Mouse (Mus musculus) kidney, adult 2 months (tissue): ENCODE data around the gene Kcnc2. TPM values are rescaled to one million over a fixed set of nuclear protein-coding genes. Genes with fewer than 3 reads are reported as not detected.

Experiments
- DNase-seq: peaks from one replicate; pipeline ENCODE4 v3.0.0; 2021
- H3K27ac ChIP-seq: fragments of 200-500 bp; 2 replicates; pipeline ENCODE4 v1.5.1; 2012; ENCODE audit warnings: low read depth, low read length, control low read depth, inconsistent platforms; ENCODE audit not compliant: insufficient read depth
- H3K27me3 ChIP-seq: fragments of 200-500 bp; replicated peaks from 2 replicates; pipeline ENCODE4 v1.6.1; 2012; ENCODE audit warnings: mild to moderate bottlenecking, moderate library complexity, low read length, inconsistent platforms; ENCODE audit not compliant: control insufficient read depth, insufficient read depth
- H3K36me3 ChIP-seq: fragments of 200-500 bp; 2 replicates; pipeline ENCODE4 v1.6.1; 2012; ENCODE audit warnings: mild to moderate bottlenecking, moderate library complexity, low read length, inconsistent platforms; ENCODE audit not compliant: control insufficient read depth, insufficient read depth
- H3K4me1 ChIP-seq: fragments of 200-500 bp; 2 replicates; pipeline ENCODE4 v1.6.1; 2011; ENCODE audit warnings: low read length; ENCODE audit not compliant: control insufficient read depth, insufficient read depth
- H3K4me3 ChIP-seq: fragments of 200-500 bp; 2 replicates; pipeline ENCODE4 v1.5.1; 2011; ENCODE audit warnings: mild to moderate bottlenecking, low read depth, low read length, control low read depth; ENCODE audit not compliant: insufficient read depth
- CTCF ChIP-seq: fragments of 200-500 bp; conservative IDR thresholded peaks from 2 replicates; pipeline ENCODE4 v1.5.1; 2011; ENCODE audit warnings: low read depth, mild to moderate bottlenecking, control low read depth, low read length, moderate library complexity, mixed read lengths; ENCODE audit not compliant: insufficient read depth, insufficient read length
- POLR2A ChIP-seq: fragments of 200-500 bp; IDR thresholded peaks from one replicate; pipeline ENCODE4 v1.6.1; 2011; ENCODE audit warnings: low read depth, low read length, control low read depth
- WGBS: fragments of 180-500 bp; shearing (Covaris S2); methylation state at CpG from one replicate; pipeline ENCODE4 v1.1.7; 2018; 5-methylcytosine and 5-hydroxymethylcytosine counted together
- polyA plus RNA-seq: library from polyadenylated mRNA; depleted of rRNA; stranded (reverse); fragments of >200 nt; gene quantifications from 2 replicates; pipeline ENCODE4 v1.2.3, GENCODE M21; 2012

Kcnc2 gene
- polyA plus RNA-seq, 1 experiment = 1.4 TPM

DNA sequence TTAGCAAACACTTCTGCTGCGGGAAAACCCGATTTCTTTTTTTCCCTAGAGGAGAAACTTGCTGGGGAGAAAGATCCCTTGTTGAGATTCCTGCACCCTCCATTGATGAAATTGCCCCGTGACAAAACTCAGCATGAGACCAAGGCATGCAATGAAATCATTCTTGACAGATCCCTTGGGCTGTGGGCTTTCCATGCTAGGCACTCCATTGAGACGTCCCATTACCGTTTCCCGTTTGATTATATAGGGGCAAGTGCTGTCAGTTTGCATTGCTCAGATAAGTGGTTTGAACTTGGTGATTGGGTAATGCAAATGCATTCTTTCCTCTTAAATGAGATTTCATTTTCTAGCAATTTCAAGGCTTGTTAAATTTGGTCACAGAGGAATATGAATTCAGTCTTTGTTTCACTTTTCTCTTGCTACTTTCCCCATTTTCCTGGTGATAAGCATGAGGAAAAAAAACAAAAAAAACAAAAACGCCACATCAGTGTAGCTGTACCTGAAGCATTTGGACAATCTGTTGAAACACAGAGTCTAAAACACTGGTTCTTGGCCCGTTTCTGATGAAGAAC is 123.6 kb downstream of the Kcnc2 start:
- WGBS = 83% methylated on average over 8 of the region's 8 CpGs
- Histone ChIP-seq H3K27me3 (no peaks in the 10 kb centered on the region), H3K27ac (no peak overlapping the region), H3K4me1 (no peaks in the 10 kb centered on the region), H3K4me3 (no peak overlapping the region), H3K36me3 (no peaks in the 10 kb centered on the region)
- DNase-seq = no peak
- TF ChIP-seq CTCF = no peak
- TF ChIP-seq POLR2A = no peak

DNA sequence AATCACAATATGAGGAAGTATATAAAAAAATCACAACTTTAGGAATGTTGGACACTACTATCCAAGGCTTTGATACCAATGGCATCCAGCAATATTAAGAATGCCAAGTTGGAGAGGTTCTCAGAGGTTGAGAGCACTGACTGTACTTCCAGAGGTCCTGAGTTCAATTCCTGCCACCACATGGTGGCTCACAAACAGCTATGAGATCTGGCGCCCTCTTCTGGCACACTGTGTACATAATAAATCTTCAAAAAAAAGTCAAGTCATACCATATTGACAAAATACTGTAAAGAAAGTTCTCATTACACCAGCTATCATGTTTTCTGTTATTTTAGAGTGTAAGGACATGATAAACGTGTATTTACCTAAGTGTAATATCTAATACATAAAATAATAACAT is 126.3 kb downstream of the Kcnc2 start:
- Histone ChIP-seq H3K4me3 (no peak overlapping the region), H3K36me3 (no peaks in the 10 kb centered on the region), H3K27ac (no peak overlapping the region), H3K27me3 (no peaks in the 10 kb centered on the region), H3K4me1 (no peaks in the 10 kb centered on the region)
- 0 out of 2 replicates have a peak, but pooled peaks have one; percentile 17 for TF ChIP-seq CTCF
- TF ChIP-seq POLR2A = no peak
- WGBS = 45% methylated on average over 2 of the region's 2 CpGs
- peak; percentile 5 for DNase-seq

DNA sequence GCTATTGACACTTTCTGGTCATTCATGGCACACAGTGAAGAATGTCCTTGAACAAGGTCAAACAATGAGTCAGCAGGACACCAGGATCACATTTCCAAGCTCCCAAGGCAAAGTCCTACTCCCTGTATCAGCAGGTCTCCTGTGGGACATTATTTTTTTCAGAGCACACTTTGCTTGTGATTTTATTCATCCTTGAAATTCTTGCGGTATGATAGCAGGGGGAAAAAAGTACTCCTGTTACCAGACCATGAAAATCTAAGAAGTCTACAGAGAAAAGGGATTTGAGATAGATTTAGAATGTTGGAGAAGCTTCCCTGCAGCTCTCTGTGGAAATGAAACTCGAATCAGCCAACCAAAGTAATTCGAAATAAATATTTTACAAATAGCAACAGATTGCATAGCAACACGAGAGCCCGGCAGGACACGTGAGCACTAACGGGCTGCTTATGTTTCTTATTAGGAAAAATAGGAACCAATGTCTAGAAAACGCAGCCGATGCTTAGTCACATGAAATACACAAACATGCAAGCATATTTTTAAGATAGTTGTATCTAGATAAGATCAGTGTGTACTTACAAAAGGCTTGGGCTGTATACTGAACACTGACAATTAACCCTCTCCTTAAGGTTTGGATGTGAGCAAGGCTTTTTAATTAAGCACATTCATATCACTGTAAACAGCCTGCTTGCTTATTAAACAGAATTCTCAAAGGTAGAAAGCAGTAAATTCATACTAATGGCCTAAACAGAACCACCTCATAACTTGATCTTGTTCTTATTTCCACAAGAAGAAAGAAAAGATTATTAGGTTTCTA is 129.9 kb downstream of the Kcnc2 start:
- H3K4me3 ChIP-seq = no peak overlapping the region
- no peaks in the 10 kb centered on the region for H3K27me3 ChIP-seq
- H3K36me3 ChIP-seq = no peaks in the 10 kb centered on the region
- peak; percentile 14 for DNase-seq
- no peak overlapping the region for H3K27ac ChIP-seq
- no peaks in the 10 kb centered on the region for H3K4me1 ChIP-seq
- no peak for TF ChIP-seq POLR2A
- TF ChIP-seq CTCF = no peak
- WGBS = 52% methylated on average over 9 of the region's 9 CpGs

DNA sequence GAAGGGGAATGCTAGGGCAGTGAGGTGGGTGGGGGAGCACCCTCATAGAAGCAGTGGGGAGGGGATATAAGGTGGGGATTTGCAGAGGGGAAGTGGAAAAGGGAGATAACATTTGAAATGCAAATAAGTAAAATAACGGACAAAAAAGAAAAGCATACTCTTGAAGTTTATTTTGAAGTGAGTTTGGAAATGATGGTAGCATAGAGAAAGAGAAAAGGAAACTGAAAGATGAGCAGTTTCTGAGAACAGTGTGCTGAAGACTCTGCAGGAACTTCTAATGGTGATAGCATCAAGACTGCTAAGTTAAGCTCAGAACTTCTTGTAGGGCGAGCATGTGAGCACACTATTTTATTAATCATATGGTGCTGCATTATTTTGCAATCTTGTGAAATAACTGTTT is 138.6 kb downstream of the Kcnc2 start:
- Histone ChIP-seq H3K27ac (no peak overlapping the region), H3K4me1 (no peaks in the 10 kb centered on the region), H3K27me3 (no peaks in the 10 kb centered on the region), H3K4me3 (no peak overlapping the region), H3K36me3 (no peaks in the 10 kb centered on the region)
- TF ChIP-seq CTCF = no peak
- TF ChIP-seq POLR2A = no peak
- no peak for DNase-seq
- 80% methylated on average over 2 of the region's 2 CpGs for WGBS

DNA sequence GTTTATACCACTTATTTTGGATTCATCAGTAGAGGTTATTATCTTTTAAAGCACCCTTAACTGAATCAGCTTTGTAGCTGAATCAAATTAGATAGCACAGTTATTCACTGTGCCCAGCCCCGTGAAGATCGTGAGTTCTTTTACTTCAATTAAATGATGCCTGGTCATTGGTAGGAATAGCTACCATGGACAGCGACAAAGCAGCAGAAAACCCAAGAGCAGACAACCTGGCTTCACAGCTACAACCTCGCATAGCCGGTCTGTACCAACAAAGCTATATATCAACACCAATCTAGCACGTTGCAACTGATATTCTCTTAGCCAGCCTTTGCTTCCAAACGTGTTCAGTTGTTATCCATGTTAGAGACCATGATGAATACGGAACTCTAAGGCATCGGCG is 152.4 kb downstream of the Kcnc2 start:
- 44% methylated on average over 10 of the region's 10 CpGs for WGBS
- DNase-seq = peak; percentile 2
- H3K27me3 ChIP-seq = no peaks in the 10 kb centered on the region

DNA sequence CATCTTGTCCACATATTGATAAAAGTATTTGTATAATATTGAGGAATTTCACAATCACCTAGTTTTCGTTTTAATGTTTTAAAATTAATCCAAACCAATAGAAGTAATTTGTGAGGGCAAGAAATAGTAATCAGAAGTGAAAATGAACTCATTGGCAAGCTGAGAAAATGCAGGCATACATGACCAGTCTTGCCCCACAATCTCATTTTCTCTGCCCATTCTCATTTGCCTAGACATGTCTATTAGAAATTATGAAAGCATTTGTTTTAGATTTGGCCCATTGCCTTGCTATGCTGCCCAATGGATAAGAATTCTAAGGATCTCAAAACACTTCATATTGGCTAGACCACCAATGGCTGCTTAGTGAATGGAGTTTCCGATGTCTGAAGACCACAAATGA is 166.0 kb downstream of the Kcnc2 start:
- DNase-seq = no peak
- 85% methylated on average over 2 of the region's 2 CpGs for WGBS
- no peak for TF ChIP-seq CTCF
- TF ChIP-seq POLR2A = no peak
- Histone ChIP-seq H3K27ac (no peak overlapping the region), H3K27me3 (no peaks in the 10 kb centered on the region), H3K4me1 (no peaks in the 10 kb centered on the region), H3K4me3 (no peak overlapping the region), H3K36me3 (no peaks in the 10 kb centered on the region)

More for the DNA sequence above, 152.4 kb downstream of the Kcnc2 start:
- Histone ChIP-seq H3K36me3 (no peaks in the 10 kb centered on the region), H3K27ac (no peak overlapping the region), H3K4me1 (no peaks in the 10 kb centered on the region), H3K4me3 (no peak overlapping the region)
- no peak for TF ChIP-seq CTCF
- TF ChIP-seq POLR2A = no peak

DNA sequence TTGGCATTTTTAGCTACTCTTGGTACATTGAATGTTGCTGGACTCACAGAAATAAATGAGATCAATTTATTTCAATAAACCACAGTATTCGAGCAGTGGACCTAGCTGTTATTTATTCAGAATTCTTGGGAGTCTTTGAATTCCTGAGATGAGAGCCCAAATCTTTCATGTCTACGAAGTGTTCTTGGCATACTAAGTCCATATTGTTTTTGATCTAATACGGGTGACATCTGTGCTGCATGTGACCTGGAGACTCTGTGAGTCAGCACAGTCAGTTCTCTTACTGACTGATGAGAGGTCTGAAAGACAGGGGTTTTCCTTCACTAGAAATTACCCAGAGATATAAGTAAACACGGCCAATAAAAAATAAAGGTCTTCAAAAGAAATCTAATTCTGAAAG is 173.7 kb downstream of the Kcnc2 start:
- DNase-seq = no peak
- no peak overlapping the region for H3K4me3 ChIP-seq
- H3K36me3 ChIP-seq = no peaks in the 10 kb centered on the region
- H3K27ac ChIP-seq = no peak overlapping the region
- WGBS = 66% methylated on average over 4 of the region's 4 CpGs
- no peaks in the 10 kb centered on the region; the same call in 1 of the 2 replicates for H3K27me3 ChIP-seq
- no peaks in the 10 kb centered on the region for H3K4me1 ChIP-seq
- no peak for TF ChIP-seq CTCF
